Mouse (Mus musculus) liver, embryonic 14.5 days (tissue): ENCODE data around the gene Limd1.

Experiments
- CTCF ChIP-seq: IDR thresholded peaks from 2 replicates; pipeline ENCODE4 v1.5.1; 2016; ENCODE audit warnings: antibody characterized with exemption, low read depth, control low read depth
- EP300 ChIP-seq: IDR thresholded peaks from 2 replicates; pipeline ENCODE4 v1.6.1; 2016; ENCODE audit warnings: antibody characterized with exemption, low read depth

GRCm38 (mm10) chr9:123525095-123525494 lies 46.6 kb downstream of the Limd1 start:
- TF ChIP-seq CTCF, result peak; percentile 79
- TF ChIP-seq EP300, result no peak
